Mouse (Mus musculus) spleen, adult 2 months (tissue): ENCODE measurements at regions not wholly inside any gene's neighbourhood (a gene's known extent, or its start where the extent isn't known, plus 50 kb on each side); places are given as distances from the start of the nearest gene placed in this dataset.

ENCODE experiments used
- DNase-seq, 2 experiments: peaks; one replicate each; pipeline versions ENCODE4 v3.0.0 to v3.0.0-alpha.2; 2012 to 2021; ENCODE audit warnings: low spot score in 2 of 2, low read depth in 1 of 2
- H3K27ac ChIP-seq: fragments of 200-500 bp; 2 replicates; pipeline ENCODE4 v1.5.1; 2012; ENCODE audit warnings: low read length, inconsistent platforms; ENCODE audit not compliant: insufficient read depth
- H3K27me3 ChIP-seq: fragments of 200-500 bp; 2 replicates; pipeline ENCODE4 v1.6.1; 2012; ENCODE audit warnings: mild to moderate bottlenecking, moderate library complexity, low read length, inconsistent platforms; ENCODE audit not compliant: control insufficient read depth, insufficient read depth
- H3K36me3 ChIP-seq: fragments of 200-500 bp; 2 replicates; pipeline ENCODE4 v1.6.1; 2012; ENCODE audit warnings: mild to moderate bottlenecking, low read length, inconsistent platforms; ENCODE audit not compliant: control insufficient read depth, insufficient read depth
- H3K4me1 ChIP-seq: fragments of 200-500 bp; 2 replicates; pipeline ENCODE4 v1.6.1; 2011; ENCODE audit warnings: inconsistent platforms; ENCODE audit not compliant: control insufficient read depth, insufficient read depth, insufficient read length
- H3K4me3 ChIP-seq: fragments of 200-500 bp; 2 replicates; pipeline ENCODE4 v1.5.1; 2011; ENCODE audit warnings: mild to moderate bottlenecking, inconsistent platforms; ENCODE audit not compliant: insufficient read depth, insufficient read length; ENCODE audit errors: extremely low read depth
- CTCF ChIP-seq: fragments of 200-500 bp; IDR thresholded peaks from 2 replicates; pipeline ENCODE4 v1.5.1; 2011; ENCODE audit warnings: mild to moderate bottlenecking, inconsistent platforms; ENCODE audit not compliant: insufficient read depth, insufficient read length, insufficient replicate concordance; ENCODE audit errors: extremely low read depth
- POLR2A ChIP-seq: fragments of 200-500 bp; IDR thresholded peaks from 2 replicates; pipeline ENCODE4 v1.6.1; 2011; ENCODE audit warnings: low read depth, low read length, inconsistent platforms
- WGBS: fragments of 180-500 bp; shearing (Covaris S2); methylation state at CpG from one replicate; pipeline ENCODE4 v1.1.7; 2018; 5-methylcytosine and 5-hydroxymethylcytosine counted together

DNA sequence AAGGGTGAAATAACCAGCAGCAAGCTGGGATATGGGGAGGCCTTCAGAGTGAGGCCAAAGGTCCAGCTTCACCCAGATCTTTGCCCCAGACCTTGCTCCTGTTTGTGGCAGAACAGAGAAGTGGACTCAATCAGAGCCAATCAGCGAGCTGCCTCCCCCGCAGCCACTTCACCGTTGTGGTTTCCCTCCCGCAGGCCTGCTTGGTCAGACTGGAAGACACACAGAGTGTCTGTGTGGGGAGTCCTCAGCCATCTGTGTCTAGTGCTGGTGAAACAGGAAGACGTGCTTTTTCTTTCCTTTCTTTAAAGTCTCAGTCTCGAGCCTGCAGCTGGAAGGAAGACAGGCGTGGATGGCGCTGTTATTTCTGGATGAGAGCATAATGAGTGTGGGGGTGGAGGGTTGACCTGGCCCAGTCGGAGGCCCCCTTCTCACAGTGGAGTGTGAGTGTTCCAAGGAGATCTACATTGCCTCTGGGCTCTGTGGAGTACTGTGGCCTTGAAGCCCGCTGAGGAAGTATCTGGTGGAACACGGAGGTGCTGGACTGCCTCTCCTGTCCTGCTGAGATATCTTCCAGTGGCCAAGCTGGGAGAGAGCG, 205.5 kb downstream of the Gm5447 start:
- 9% methylated on average over 12 of the region's 12 CpGs for WGBS
- no peak overlapping the region for H3K4me3 ChIP-seq
- DNase-seq: peak in 1 of 2 experiments; percentile 8

DNA sequence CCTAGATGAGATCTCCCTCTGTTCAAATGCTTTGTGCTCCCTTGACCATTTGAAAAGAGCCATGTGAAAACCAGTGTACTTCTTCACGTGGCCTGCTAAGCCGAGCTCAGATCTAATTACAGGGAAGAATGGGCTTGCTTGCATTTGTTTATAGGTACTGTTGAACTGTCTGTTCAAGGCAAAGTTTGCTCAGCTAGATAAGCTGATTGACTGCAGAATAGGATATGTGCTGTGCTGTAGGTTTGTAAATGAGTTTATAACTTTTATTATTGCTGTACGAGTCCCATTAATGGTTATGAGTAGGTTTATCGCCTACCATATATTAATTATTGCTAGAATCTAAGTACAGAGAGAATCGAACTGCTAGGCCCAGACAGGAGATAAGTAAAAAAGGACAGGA, 207.5 kb downstream of the Gm5447 start:
- WGBS: 96% methylated on average over 5 of the region's 5 CpGs

More for the DNA sequence above, 205.5 kb downstream of the Gm5447 start:
- Histone ChIP-seq H3K36me3 (no peaks in the 10 kb centered on the region), H3K27ac (no peak overlapping the region), H3K27me3 (no peaks in the 10 kb centered on the region), H3K4me1 (peaks cover 3% of the 10 kb centered on the region; the same call in 1 of the 2 replicates)
- TF ChIP-seq POLR2A (no peak), CTCF (no peak)

DNA sequence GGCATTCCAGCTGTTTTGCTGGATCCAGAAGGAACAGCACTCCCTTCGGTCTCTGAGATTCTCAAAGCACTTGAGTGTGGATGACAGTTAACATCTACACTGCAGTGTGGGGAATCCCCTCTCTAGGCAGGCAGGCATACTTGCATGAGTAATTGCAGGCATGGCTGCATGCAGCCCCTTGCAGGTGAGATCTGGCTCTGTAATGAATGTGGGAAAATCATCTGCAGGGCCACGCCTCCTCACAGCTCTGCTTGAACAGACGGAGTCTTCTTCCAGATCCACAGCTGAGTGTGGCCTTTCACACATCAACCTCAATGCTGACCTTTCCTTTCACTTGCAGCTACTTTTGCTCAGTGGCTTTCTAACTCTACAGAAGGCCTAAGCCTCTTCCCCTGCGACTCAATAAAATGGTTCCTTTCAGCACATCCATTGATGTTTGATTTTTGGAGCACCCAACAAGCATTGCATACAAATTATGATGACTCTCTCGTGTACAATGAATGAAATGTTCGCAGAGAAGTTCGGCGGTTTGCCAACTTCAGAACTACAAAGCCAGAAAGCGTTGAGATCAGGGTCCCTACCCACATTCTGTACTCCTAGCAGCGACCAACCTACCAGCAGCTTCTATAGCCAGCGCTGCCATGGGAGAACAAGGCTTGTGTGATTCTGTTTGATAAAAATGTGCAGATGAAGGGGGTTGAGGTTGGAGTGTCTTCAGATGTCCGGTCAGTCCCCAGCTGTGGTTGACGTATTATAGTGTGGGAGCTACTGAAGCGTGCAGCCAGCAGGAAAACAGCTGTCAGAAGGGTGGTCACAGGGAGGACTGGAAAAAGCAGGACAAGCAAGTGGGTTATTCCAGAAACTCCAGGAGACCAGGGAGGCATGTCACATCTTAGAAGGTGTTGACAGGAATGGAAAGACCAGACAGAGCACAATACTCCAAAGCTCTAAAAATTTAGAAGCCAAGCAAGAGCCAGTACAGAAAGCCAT, 211.1 kb downstream of the Gm5447 start:
- WGBS: 77% methylated on average over 14 of the region's 14 CpGs
- peaks cover 7% of the 10 kb centered on the region; the same call in 1 of the 2 replicates for H3K4me1 ChIP-seq
- H3K4me3 ChIP-seq: no peak overlapping the region
- no peaks in the 10 kb centered on the region for H3K27me3 ChIP-seq
- no peak for DNase-seq
- no peak overlapping the region for H3K27ac ChIP-seq
- no peak for TF ChIP-seq POLR2A
- no peaks in the 10 kb centered on the region for H3K36me3 ChIP-seq

More for the DNA sequence above, 207.5 kb downstream of the Gm5447 start:
- Histone ChIP-seq H3K27me3 (no peaks in the 10 kb centered on the region), H3K4me1 (peaks cover 7% of the 10 kb centered on the region; the same call in 1 of the 2 replicates), H3K27ac (no peak overlapping the region), H3K36me3 (no peaks in the 10 kb centered on the region), H3K4me3 (no peak overlapping the region)
- TF ChIP-seq POLR2A (no peak), CTCF (no peak)
- DNase-seq: no peak

DNA sequence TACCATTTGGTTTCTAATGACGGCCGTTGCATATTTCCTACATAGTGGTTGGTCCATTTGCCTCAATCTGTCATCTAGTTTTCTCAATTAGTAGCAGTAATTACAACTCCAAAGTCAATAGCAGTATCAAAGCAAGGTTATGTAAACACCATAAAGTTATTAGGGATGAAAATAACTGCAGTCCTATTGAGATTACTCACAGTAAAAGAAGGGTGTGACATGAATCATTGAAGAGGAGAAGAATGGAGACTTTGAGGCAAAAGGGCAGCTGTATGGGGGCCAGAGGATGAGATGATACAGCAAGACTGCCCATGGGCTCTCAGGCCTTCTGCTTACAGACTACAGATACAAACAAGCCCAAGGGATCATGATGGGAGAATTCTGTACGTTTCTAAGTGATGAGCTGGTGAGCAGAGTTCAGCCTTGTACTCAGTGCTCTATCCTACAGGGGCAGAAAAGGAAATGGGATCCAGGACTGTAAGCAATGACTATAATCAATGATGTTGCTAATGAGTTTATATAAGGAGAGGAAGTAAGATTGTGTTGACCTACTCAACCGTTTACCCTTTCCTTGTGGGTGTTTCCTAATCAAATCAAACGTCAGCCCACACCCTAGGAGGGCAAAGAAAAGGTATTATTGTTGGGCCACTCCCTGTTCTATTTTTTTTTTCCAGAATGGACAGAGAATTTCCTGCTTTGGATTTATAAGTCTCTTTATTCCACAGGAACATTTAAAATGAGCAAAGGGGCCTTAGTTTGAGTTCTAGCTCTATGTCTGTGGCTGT, 213.0 kb downstream of the Gm5447 start:
- Histone ChIP-seq H3K4me3 (no peak overlapping the region), H3K27me3 (no peaks in the 10 kb centered on the region), H3K4me1 (peaks cover 7% of the 10 kb centered on the region; the same call in 1 of the 2 replicates), H3K27ac (no peak overlapping the region), H3K36me3 (no peaks in the 10 kb centered on the region)
- no peak for DNase-seq
- 68% methylated on average over 5 of the region's 5 CpGs for WGBS
- TF ChIP-seq CTCF (no peak), POLR2A (no peak)

DNA sequence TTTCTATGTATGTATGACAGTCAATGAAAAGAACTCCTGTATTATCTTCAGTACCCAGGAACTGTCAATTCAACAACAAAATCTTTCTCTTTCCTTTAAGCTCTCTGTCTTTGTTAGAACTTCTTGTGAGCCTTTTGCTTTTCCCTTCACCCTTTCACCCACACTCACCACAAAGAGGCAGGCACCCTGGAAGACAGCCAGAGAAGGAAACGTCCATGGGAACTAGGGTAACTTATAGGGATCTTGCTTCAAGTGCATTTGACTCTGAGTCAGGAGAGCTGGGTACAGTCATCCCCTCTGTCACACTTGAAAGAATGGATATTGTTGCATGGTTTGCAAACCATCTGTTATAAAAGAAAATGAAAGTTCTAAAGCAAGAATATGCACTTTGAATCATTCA, 215.1 kb downstream of the Gm5447 start:
- DNase-seq: no peak
- Histone ChIP-seq H3K27ac (no peak overlapping the region), H3K4me1 (peaks cover 5% of the 10 kb centered on the region; the same call in 1 of the 2 replicates), H3K4me3 (no peak overlapping the region), H3K36me3 (no peaks in the 10 kb centered on the region), H3K27me3 (no peaks in the 10 kb centered on the region)
- TF ChIP-seq CTCF (no peak), POLR2A (no peak)
- 22% methylated on average over 1 of the region's 1 CpGs for WGBS

DNA sequence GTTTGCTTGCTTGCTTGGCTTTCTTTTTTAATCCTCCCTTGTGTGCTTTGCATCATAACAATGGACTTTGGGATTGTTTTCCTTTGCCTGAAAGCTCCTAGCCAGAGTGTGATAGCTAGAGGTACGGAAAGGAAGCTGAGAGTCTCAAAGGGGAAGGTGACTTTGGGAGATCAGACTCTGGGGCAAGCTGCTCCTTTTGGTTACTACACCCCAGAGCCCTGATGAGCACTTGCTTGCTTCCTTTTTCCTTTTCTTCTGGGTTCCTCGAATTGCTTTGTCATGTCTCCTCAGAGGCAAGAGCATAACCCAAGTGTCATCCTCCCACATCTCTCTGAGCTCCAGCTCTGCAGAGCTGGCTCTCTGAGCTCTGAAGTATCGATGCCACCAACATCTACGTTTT, 216.0 kb downstream of the Gm5447 start:
- no peak for DNase-seq
- no peaks in the 10 kb centered on the region for H3K36me3 ChIP-seq
- H3K27me3 ChIP-seq: no peaks in the 10 kb centered on the region
- no peak overlapping the region for H3K4me3 ChIP-seq
- 52% methylated on average over 4 of the region's 4 CpGs for WGBS
- TF ChIP-seq CTCF (no peak), POLR2A (no peak)
- H3K4me1 ChIP-seq: no peaks in the 10 kb centered on the region
- H3K27ac ChIP-seq: no peak overlapping the region
